Mouse (Mus musculus): ENCODE measurements at regions not wholly inside any gene's neighbourhood (a gene's known extent, or its start where the extent isn't known, plus 50 kb on each side); places are given as distances from the start of the nearest gene placed in this dataset.

- POLR2A ChIA-PET: no interaction called here
These were observed 74.0 kb upstream of the Kirrel3 start for GRCm38 (mm10) chr9:34411699-34412098.

DNA sequence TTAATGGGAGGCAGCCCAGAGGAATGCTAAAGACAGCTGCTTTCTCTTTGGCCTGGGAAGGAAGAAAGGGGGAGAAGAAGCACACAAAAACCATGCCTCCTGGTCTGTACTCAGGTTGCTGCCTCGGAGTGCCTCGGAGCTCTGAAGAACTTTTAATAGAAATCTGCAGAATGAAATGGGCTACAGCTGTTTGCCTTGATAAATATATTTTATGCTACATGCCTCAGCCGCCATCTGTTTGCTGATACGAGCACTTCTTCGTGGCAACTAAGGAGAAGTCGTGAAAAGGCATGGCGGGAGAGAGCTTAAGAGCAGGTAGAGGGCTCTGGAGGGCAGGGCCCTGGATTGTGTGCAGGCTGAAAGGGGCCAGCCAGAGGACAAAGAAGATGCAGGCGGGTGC is 69.5 kb upstream of the Kirrel3 start:
- ChIA-PET CTCF (no interaction called here), POLR2A (interaction anchor here in 1 of 4 experiments (0.6 kb wide), 1 partner anchor 749 kb away, joined by 3 read pairs; no protein-coding TSS in a partner anchor)

More at GRCm38 (mm10) chr9:34411699-34412098, 74.0 kb upstream of the Kirrel3 start:
- CTCF ChIA-PET: no interaction called here

- ChIA-PET POLR2A (no interaction called here), CTCF (no interaction called here)
These were observed 67.6 kb upstream of the Kirrel3 start for GRCm38 (mm10) chr9:34418100-34418499.

DNA sequence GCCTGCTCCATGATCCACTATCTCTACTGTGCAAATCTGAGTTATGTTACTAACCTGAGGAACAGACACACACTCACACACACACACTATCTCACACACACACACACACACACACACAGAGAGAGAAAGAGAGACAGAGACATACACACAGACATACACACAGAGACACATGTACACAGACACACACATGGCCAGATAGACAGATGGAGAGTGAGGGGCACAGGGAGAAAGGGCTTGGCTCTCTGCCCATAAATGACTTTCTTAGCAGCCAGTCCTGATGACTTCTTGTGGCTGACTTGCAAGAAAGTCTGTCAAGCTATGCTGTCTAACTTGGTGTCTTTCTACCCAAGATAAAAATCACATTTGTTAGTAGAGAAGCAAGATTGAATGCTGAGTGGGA is 63.7 kb upstream of the Kirrel3 start:
- ChIA-PET POLR2A (no interaction called here), CTCF (no interaction called here)

DNA sequence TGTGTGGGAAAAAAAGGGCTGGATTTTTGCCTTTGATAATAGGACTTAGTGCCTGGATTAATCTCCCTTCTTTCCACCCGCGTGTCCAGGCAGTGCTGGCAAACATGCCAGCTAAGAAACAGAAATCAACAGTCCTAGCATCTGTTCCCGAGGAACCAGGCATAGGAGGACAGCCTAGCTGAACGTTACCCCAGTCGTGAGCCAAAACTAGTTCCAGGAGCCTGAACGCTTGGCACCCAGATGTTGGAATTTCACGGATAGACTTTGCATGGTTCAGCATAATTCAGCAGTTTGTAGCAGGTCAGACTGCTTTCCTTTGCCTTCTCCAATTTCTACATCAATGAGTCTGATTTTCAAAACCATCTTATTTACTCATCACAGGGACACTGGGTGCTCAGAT is 62.6 kb upstream of the Kirrel3 start:
- ChIA-PET POLR2A (no interaction called here), CTCF (interaction anchor here in 1 of 4 experiments (0.5 kb wide), 1 partner anchor 1198 kb away, joined by 3 read pairs; no protein-coding TSS in a partner anchor)

DNA sequence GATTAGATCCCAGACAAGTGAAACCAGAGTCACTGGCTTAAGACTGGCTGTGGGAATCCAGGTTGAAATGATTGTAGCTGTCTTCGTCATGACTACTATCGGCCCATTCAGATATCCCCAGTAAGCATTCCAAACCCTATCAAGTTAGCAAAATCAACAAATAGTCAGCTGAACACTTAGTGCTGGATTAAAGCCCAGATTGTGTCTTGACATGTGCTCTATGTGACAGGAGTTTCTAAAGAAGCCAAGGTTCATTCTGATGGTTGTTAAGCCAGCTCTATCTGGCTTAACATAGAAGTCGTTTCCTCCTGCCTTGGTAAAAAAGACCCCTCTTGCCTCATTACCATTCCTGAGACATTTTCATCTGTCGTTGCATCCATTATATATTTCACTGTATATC is 59.1 kb upstream of the Kirrel3 start:
- ChIA-PET CTCF (no interaction called here), POLR2A (no interaction called here)

GRCm38 (mm10) chr9:34427711-34428110 is 58.0 kb upstream of the Kirrel3 start:
- CTCF ChIA-PET: no interaction called here

More at GRCm38 (mm10) chr9:34427711-34428110, 58.0 kb upstream of the Kirrel3 start:
- POLR2A ChIA-PET: no interaction called here
